ENCODE assay signal across 8 mouse cellular contexts in the genomic region with DNA sequence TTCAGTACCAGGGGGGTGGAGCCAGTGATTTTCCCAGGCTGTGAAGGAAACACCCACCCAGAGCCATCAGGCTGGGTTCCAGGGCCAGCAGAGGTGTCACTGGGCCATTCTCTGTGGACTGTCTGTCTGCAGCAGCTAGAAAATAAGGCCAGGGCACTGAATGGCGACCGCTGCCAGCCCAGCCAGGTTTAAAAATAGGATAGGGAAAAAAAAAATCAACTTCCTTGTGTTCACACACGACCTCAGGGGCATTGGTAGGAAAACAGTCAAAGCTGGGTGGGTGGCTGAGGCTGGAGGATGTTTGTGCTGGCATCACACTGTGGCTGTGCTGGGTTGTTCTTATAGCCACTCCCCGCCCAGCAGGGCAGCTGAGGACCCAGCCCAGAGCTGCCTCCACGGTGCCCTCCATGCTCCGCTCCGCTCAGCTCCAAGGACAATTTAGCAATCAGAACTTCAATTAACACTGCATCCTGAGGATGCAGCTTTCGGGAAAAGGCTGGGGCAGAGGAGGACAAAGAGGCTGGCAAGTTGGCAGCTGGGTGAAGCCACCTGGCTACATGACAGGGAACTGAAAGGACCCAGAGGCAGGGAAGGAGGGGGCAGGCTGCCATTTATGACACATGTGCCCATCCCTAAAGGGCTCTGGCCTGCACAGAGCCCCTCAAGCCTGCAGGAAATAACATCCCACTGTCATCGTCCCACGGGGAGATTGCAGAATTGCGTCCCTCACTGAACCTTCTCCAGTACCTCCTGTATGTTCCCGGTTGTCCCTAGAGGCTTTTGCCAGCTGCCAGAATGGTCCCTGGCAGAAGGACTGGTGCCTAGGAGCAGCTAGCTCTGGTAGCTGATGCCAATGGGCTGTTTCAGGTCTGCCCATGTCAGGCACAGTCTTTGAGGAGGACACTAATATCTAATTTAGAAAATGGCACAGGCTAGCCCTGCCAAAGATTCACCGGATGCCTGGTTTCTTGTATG. TPM values are rescaled to one million over a fixed set of nuclear protein-coding genes. Genes with fewer than 3 reads are reported as not detected.
DNase-seq lines count a peak whose midpoint lies in the region; ATAC-seq lines count a peak whose summit lies in the region.

No protein-coding gene starts in this region.

- no peak overlapping the region for H3K4me2 ChIP-seq in forebrain, embryonic 13.5 days
- no peak overlapping the region for H3K4me2 ChIP-seq in forebrain, embryonic 11.5 days (ENCODE audit: low read depth, low read length, severe bottlenecking)

- H3K9ac ChIP-seq in forebrain, embryonic 13.5 days, result no peak overlapping the region
- H3K9ac ChIP-seq in forebrain, embryonic 11.5 days (ENCODE audit: low read length), result no peak overlapping the region

- H3K36me3 ChIP-seq in forebrain, embryonic 13.5 days (ENCODE audit: poor library complexity, severe bottlenecking), result no peaks in the 10 kb centered on the region
- no peaks in the 10 kb centered on the region for H3K36me3 ChIP-seq in forebrain, embryonic 11.5 days (ENCODE audit: control insufficient read depth, insufficient read depth, low read length)

- no peaks in the 10 kb centered on the region for H3K27me3 ChIP-seq in forebrain, embryonic 13.5 days
- no peaks in the 10 kb centered on the region for H3K27me3 ChIP-seq in forebrain, embryonic 11.5 days (ENCODE audit: control insufficient read depth, insufficient read depth, low read length)

- H3K4me3 ChIP-seq in forebrain, embryonic 13.5 days, result no peak overlapping the region
- no peak overlapping the region for H3K4me3 ChIP-seq in forebrain, embryonic 11.5 days (ENCODE audit: low read depth, low read length)

- no peak for DNase-seq in forebrain, embryonic 11.5 days (ENCODE audit: low spot score)
- peak; percentile 26 for DNase-seq in adipocyte (ENCODE audit: low spot score)
- DNase-seq in heart, adult 8-10 months (ENCODE audit: low spot score), result peak; percentile 68
- peak; percentile 72 to 80 for DNase-seq in kidney, postnatal 25 days
- DNase-seq in thymus, postnatal 4 days, result no peak
- no peak for DNase-seq in spleen, adult 12 weeks (ENCODE audit: low spot score)
- no peak for DNase-seq in thymus, postnatal 36 days

- H3K27ac ChIP-seq in forebrain, embryonic 13.5 days, result 0 out of 2 replicates have a peak overlapping the region, but pooled peaks have one; percentile 35
- H3K27ac ChIP-seq in forebrain, embryonic 11.5 days (ENCODE audit: low read depth, low read length), result no peak overlapping the region

- WGBS in forebrain, embryonic 13.5 days, result 53% methylated on average over 13 of the region's 13 CpGs
- WGBS in forebrain, embryonic 11.5 days, result 59% methylated on average over 13 of the region's 13 CpGs

- no peak for ATAC-seq in forebrain, embryonic 13.5 days
- ATAC-seq in forebrain, embryonic 11.5 days (replicated peaks; ENCODE audit: low FRiP score), result no peak

- no peaks in the 10 kb centered on the region for H3K9me3 ChIP-seq in forebrain, embryonic 13.5 days (replicated peaks)
- H3K9me3 ChIP-seq in forebrain, embryonic 11.5 days (ENCODE audit: control insufficient read depth, low read length), result no peaks in the 10 kb centered on the region

- H3K4me1 ChIP-seq in forebrain, embryonic 13.5 days, result peaks cover 6% of the 10 kb centered on the region
- 0 out of 2 replicates have a peak, but pooled peaks cover 2% of the 10 kb centered on the region for H3K4me1 ChIP-seq in forebrain, embryonic 11.5 days (replicated peaks; ENCODE audit: control insufficient read depth, insufficient read depth, low read length)

RNA-seq across cellular contexts. Expression of gene Med9, which starts 48.0 kb away (rescaled TPM):
- polyA plus RNA-seq in forebrain, embryonic 13.5 days (2015; fragmentation: Nextera tagmentation; extraction: Ambion mirVana), result 41.9 and 44.7 TPM in 2 replicates
- polyA plus RNA-seq in forebrain, embryonic 11.5 days (2014; fragmentation: Nextera tagmentation; extraction: Ambion mirVana), result 51.3 and 53.0 TPM in 2 replicates
- total RNA-seq in heart, adult 8-10 months (2022), result 10 to 100 TPM; 24.0 to 33.6 (median 30.4) TPM

Comparison
In these comparisons a context has a peak if more than half of its experiments do, and no peak if none do; other contexts are left out.
1. DNase-seq: peak in adipocyte (single experiment), heart, adult 8-10 months (single experiment) and kidney, postnatal 25 days (2 of 2); none in forebrain, embryonic 11.5 days (single experiment), thymus, postnatal 4 days (single experiment), spleen, adult 12 weeks (single experiment) and thymus, postnatal 36 days (0 of 2).